7 mouse cellular contexts compared by ENCODE assay signal in genomic region chr15:83740676-83741422, GRCm38 (mm10). TPM values are rescaled to one million over a fixed set of nuclear protein-coding genes. Genes with fewer than 3 reads are reported as not detected.
DNase-seq lines count a peak whose midpoint lies in the region; ATAC-seq lines count a peak whose summit lies in the region.

No protein-coding gene starts in this region.

- DNase-seq in right cerebral cortex, adult 18-20 months, result peak; percentile 70
- no peak for DNase-seq in right cerebral cortex, postnatal 4 days
- DNase-seq in cerebellum, postnatal 10 days, result no peak
- no peak for DNase-seq in thymus, postnatal 4 days
- DNase-seq in cerebellum, adult 11-12 months, result no peak

- peak overlapping the region; percentile 15; the same call in 1 of the 2 replicates for H3K9ac ChIP-seq in heart, embryonic 13.5 days
- H3K9ac ChIP-seq in lung, embryonic 16.5 days (ENCODE audit: low read length), result no peak overlapping the region

- H3K4me2 ChIP-seq in heart, embryonic 13.5 days, result peak overlapping the region; percentile 16; the same call in 1 of the 2 replicates
- H3K4me2 ChIP-seq in lung, embryonic 16.5 days (ENCODE audit: low read depth, low read length), result no peak overlapping the region

- no peaks in the 10 kb centered on the region for H3K36me3 ChIP-seq in heart, embryonic 13.5 days
- no peaks in the 10 kb centered on the region for H3K36me3 ChIP-seq in lung, embryonic 16.5 days (ENCODE audit: control insufficient read depth, insufficient read depth, low read length)

- H3K4me1 ChIP-seq in heart, embryonic 13.5 days, result peaks cover 33% of the 10 kb centered on the region
- peaks cover 9% of the 10 kb centered on the region for H3K4me1 ChIP-seq in lung, embryonic 16.5 days (replicated peaks; ENCODE audit: control insufficient read depth, insufficient read depth, low read length)

- WGBS in heart, embryonic 13.5 days, result 30% methylated on average over 21 of the region's 21 CpGs
- 24% methylated on average over 21 of the region's 21 CpGs for WGBS in lung, embryonic 16.5 days

- no peak overlapping the region for H3K4me3 ChIP-seq in heart, embryonic 13.5 days
- no peak overlapping the region for H3K4me3 ChIP-seq in lung, embryonic 16.5 days (ENCODE audit: low read length)

- peak overlapping the region; percentile 58; the same call in 1 of the 2 replicates for H3K27ac ChIP-seq in heart, embryonic 13.5 days (replicated peaks)
- peak overlapping the region; percentile 63 for H3K27ac ChIP-seq in lung, embryonic 16.5 days (ENCODE audit: low read length)

- no peaks in the 10 kb centered on the region for H3K27me3 ChIP-seq in heart, embryonic 13.5 days (replicated peaks)
- H3K27me3 ChIP-seq in lung, embryonic 16.5 days (ENCODE audit: control insufficient read depth, insufficient read depth, low read depth, low read length), result no peaks in the 10 kb centered on the region; the same call in 1 of the 2 replicates

- no peaks in the 10 kb centered on the region for H3K9me3 ChIP-seq in heart, embryonic 13.5 days
- H3K9me3 ChIP-seq in lung, embryonic 16.5 days (ENCODE audit: control insufficient read depth, low read length), result no peaks in the 10 kb centered on the region

- no peak for ATAC-seq in heart, embryonic 13.5 days (ENCODE audit: extremely low read depth, insufficient number of reproducible peaks, low FRiP score, low TSS enrichment)
- ATAC-seq in lung, embryonic 16.5 days (ENCODE audit: low read depth), result peak; percentile 61; the same call in 1 of the 2 replicates

RNA-seq across cellular contexts. Expression of gene Scube1, which starts 16.0 kb away (rescaled TPM):
- polyA plus RNA-seq in heart, embryonic 13.5 days (2015; fragmentation: Nextera tagmentation; extraction: Ambion mirVana), result 9.1 and 11.0 TPM in 2 replicates
- 3.8 and 4.9 TPM in 2 replicates for polyA plus RNA-seq in lung, embryonic 16.5 days (2015; fragmentation: Nextera tagmentation; extraction: Ambion mirVana)

RNA-seq across cellular contexts. Expression of gene Mpped1, which starts 38.4 kb away (rescaled TPM):
- polyA plus RNA-seq in heart, embryonic 13.5 days (2015; fragmentation: Nextera tagmentation; extraction: Ambion mirVana), result 0.14 and 0.41 TPM in 2 replicates
- 0.43 and 0.73 TPM in 2 replicates for polyA plus RNA-seq in lung, embryonic 16.5 days (2015; fragmentation: Nextera tagmentation; extraction: Ambion mirVana)
